Mouse (Mus musculus): ENCODE data around the gene Olfr1205.

DNA sequence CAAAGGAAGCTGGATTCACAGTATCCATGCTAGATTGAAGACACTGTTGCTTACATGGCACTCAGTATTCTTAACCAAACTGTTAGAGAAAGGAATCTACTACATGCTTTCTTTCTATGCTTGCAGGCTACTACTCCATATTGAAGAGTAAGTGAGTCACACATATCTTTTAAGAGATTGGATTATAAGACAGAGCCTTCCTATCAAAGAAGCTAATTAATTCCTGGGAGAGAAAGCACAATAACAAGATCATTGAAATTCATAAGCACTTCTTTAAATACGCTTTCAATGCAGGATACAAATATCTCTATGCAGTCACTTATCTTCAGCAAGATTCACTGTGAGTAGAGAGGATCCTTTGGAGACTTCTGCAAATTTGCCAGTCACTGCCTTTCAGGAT lies 15.3 kb upstream of the Olfr1205 start, which contains the start of gene Olfr1202:
- TF ChIP-seq CTCF (IDR thresholded peaks at IDR 0.05) (no peak), POLR2A (IDR thresholded peaks at IDR 0.05; ENCODE audit: insufficient read depth, low read depth, low read length) (no peak), EP300 (IDR thresholded peaks at IDR 0.05; ENCODE audit: insufficient read depth, low read depth, low read length) (no peak)

Measured in heart, adult 2 months (tissue).